Mouse (Mus musculus) CD4-positive naive resting alpha-beta T cell, adult 57 days (primary cell): Measurements from ENCODE around the gene Prtn3. TPM values are rescaled to one million over a fixed set of nuclear protein-coding genes. Genes with fewer than 3 reads are reported as not detected.

Source experiments
- total RNA-seq: library from RNA; stranded (reverse); gene quantifications from one replicate; pipeline ENCODE4 v1.2.4, GENCODE M21; 2023

Prtn3 gene
- not detected for total RNA-seq

DNA sequence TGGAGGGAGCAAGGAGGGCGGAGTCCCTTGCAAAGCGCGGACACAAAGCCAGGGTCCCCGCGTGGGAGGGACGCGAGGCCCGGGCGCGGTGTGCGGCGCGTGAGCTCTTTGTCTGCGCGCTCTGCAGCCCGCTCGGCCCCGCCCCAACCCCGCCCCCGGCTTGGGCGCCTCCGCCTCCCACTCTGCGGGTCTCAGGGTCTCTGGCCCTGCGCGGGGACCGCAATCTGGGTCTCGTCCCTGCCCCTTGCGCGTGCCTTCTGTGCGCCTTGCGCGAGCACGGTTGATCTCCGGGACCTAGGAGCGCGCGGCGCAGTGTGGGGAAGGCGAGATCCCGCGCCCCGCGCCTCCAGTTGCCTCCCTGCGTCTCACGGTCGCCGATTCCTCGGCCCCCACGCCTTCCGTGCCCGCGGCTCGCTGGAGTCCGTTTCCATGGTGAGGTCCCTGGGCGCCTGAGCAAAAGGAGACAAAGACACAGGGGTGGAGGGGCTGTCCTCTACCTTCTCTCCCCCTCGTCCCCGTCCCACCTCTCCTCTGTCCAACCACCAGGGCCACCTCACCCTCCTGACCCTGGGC lies at the start of gene Prtn3, which contains the start of gene Plppr3:
TSS of gene Prtn3 (plus strand) at position 187 of the 573 bp plus-strand sequence.
TSS of gene Plppr3 (minus strand) at position 345 of the 573 bp plus-strand sequence.

DNA sequence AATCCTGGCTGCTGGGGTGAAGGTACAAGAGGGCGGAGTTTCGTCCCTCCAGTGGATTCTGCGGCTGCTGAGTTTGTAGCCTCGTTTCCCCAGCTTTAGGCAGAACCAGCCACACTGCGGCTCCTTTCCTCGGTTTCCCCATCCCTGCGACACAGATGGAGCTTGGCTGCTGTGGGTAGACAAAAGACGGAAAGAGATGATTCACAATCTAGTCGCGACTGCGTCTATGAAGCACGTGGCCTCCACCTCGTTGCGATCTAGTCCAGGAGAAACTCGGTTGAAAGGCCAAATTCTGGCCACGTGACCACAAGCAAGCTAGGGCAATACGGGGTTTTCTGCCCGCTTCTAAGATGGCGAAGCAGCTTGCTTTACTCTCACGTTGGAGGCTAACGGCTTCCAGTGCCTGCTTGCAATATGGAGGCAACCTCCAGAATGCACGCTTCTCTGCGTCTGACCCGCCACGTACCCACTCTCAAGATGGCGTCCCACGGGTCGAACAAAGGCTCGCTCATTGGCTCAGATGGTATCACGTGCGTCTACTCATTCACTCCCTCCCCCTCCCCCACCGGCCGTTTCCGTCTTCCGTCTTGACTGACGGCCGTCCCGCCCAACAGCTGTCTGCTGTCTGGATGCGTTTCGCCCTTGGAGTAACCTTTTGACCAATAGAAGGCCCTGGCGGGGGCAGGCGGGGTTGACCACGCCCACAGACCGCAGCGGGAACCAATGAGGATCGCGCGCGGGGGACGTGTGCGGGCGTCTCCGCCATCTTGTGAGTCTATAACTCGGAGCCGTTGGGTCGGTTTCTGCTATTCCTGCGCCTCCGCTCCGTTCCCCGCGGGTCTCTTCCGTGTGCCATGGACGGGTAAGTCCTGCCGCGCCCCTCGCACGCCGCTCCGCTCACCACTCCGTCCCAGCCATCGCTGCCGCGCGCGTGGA lies 20.1 kb upstream of the Prtn3 start, which contains the start of gene Ptbp1:
TSS of gene Ptbp1 (plus strand) at position 568 of the 936 bp plus-strand sequence.

DNA sequence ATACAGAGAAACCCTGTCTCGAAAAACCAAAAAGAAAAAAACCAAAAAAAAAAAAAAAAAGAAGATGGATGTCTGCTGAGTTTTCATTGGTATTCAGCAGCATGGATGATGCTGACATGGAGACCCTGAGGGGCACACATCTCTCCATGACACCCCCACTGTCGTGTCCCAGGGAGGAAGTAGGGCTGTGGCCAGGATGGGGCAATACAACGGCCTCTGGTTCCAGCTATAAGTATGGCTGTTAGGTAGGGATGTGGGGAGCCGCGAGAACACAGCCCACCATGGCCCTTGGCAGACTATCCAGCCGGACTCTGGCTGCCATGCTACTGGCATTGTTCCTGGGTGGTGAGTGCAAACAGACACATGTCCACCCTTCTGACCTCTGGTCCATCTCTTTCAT lies 11.8 kb downstream of the Prtn3 start, which contains the start of gene Elane:
TSS of gene Elane (plus strand) at position 194 of the 400 bp plus-strand sequence.

DNA sequence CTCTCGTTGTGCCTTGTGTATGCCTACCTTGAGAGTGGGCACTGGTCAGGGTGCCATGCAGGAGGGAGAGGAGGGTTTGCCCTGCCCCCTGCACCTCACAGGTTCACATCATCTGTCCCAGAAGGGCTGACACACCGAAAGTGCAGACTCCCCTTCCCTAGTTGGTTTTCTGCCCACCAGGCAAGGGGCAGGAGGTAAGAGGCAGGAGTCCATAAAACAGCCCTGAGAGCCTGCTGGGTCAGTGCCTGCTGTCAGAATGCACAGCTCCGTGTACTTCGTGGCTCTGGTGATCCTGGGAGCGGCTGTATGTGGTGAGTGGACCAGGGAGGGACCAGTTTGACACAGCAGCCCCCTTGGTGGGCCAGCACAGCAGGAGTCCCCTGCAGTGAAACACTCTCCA lies 16.4 kb downstream of the Prtn3 start, which contains the start of gene Cfd:
TSS of gene Cfd (plus strand) at position 184 of the 400 bp plus-strand sequence.

DNA sequence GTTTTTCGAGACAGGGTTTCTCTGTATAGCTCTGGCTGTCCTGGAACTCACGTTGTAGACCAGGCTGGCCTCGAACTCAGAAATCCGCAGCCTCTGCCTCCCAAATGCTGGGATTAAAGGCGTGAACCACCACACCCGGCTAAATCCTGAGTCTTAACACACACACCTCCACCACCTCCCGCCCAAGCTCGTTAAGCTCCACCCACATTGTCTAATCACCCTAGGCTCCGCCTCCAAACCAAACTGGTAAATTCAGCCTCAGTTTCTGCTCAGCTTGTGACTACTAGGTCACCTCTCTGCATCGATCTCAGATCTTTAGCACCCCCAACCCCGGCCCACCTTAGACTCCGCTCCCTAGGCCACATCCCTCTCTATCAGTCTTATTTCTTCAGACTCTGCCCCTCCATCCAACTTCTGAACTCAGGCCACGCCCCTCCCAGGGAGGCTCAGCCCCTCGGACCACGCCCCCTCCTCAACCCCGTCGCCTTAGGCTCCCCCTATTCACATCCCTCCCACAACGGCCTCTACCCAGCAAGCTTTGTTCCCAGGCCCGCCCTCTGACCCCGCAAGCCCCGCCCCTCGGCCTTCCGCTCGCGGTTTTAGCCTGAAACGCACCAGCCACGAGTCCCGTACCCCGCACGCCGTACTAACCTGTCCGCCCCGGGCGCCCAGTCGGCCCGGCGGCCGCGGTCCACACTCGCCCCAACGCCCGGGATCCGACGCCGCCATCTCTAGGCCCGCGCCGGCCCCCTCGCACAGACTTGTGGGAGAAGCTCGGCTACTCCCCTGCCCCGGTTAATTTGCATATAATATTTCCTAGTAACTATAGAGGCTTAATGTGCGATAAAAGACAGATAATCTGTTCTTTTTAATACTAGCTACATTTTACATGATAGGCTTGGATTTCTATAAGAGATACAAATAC lies 34.2 kb downstream of the Prtn3 start, which contains the start of gene Med16:
TSS of gene Med16 (minus strand) at position 757 of the 925 bp plus-strand sequence.

DNA sequence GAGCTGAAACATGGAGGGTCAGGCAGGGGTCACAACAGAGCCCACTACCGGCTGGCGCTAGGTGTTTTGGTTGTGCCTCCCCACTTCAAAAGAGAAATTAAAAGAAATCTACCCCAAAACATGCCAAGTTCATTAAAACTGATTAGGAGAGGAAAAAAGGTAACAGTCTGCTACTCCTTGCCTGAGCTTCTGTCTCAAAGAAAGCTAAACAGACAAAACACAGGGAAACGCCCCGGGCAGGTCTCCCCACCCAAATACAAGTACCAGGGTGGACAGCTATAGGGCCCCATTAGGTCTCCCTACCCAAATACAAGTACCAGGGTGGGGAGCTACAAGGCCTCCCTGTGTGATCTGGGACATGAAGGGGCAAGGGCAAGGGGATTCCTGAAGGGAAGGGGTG lies 36.3 kb downstream of the Prtn3 start, which contains the start of gene Gm26602:
TSS of gene Gm26602 (plus strand) at position 301 of the 400 bp plus-strand sequence.

DNA sequence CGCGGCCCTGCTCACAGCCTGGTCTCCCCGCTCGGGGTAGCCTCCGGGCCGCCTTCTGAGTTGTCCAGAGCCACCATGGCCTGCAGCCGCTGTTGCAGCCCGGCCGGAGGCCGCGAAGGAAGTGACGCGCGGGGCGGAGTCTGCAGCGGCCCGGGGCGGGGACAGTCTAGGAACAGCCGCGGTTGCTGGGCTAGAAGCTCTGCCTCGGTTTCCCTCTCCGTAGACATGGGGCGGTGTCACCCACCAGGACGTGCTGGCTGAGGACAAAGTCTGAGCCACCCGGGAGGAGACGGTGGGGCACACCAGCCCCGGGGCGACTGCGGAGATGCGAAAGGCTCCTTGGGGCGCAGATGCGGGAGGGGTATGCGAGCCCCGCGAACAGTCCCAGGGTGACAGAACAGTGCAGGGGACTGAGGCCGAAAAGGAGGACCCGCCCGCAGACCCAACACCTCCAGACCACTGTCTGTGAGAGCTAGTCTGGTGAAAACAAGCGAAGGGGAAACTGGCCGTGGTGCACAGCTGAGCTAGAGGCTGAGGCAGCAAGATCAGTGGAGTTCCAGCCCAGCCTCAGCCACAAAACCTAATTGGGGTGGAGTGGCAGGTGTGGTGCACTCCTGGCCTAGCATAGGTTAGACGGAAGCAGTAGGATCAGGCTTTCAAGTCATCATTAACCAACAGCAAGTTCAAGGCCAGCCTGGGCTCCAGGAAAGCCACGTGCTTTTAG lies 42.7 kb downstream of the Prtn3 start, which contains the start of gene Kiss1r:
TSS of gene Kiss1r (plus strand) at position 164 of the 724 bp plus-strand sequence.

DNA sequence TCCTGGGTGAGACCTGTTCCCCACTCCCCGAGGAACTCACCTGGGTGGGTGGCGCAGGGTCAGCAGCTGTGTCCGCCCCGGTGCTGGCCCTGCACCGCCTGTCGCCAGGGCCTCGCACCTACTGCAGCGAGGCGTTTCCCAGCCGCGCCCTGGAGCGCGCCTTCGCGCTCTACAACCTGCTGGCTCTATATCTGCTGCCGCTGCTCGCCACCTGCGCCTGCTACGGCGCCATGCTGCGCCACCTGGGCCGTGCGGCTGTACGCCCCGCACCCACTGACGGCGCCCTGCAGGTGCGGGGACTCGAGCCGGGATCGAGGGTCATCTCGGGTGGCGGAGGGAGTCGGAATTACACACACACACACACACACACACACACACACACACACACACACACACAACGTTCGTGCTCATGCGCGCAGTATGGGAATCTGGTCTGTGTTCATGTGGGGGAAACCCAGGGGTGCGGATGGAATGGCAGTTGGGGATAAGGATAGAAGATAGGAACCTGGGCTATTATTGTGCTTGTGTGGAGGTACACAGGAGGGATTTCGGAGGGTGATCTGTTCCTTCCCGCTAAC lies 46.8 kb downstream of the Prtn3 start, which contains the start of gene R3hdm4:
TSS of gene R3hdm4 (minus strand) at position 251 of the 578 bp plus-strand sequence.

DNA sequence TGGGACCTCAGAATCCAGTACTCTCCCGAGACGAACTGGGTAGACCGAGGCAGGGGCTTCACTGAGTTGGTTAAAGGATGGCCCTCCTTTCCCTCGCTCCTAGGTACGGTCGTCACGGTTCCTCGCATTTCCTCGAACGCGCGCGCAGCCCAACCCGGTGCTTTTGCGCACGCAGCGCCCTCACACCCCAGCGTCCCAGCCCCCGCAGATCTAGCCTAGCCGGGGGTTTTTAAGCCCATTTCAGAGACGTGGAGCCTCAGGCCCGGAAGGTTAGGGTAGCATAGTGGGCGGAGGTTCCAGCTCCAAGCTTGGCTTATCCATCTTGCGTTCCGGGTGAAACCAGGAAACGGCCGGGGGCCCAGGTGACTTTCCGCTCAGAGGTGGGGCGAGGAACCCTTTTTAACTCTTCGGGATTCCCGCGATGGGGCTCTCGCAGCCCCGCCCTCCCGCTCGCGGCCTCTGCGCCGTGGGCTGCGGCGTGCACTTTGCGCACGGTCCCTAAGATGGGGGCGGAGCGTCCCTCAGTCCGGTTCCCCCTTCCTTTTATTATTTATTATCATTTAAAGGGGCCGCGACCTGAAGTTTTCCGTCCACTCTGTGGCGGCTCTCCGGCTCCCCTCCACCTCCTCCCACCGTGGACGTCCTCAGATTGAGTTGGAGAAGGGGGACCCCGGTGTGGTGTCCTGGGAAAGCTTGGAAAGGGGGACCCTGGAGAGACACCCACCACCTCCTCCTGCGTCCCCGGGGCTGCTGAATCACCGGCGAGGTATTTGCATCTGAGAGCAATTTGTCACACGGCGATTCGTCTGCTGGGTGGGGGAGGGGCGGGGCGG lies 52.4 kb downstream of the Prtn3 start, which contains the start of gene Arid3a:
TSS of gene Arid3a (plus strand) at position 553 of the 833 bp plus-strand sequence.

Other genes with a start within 250 kb of the Prtn3 start
- gene Shc2, start 236.6 kb upstream of the Prtn3 start, total RNA-seq, result not detected
- not detected for gene Odf3l2, start 228.7 kb upstream of the Prtn3 start, total RNA-seq
- gene Madcam1, start 209.9 kb upstream of the Prtn3 start, total RNA-seq, result not detected
- gene Tpgs1, start 205.1 kb upstream of the Prtn3 start, total RNA-seq, result 22.8 TPM
- gene Cdc34, start 192.3 kb upstream of the Prtn3 start, total RNA-seq, result 93.4 TPM
- gene Gzmm, start 185.5 kb upstream of the Prtn3 start, total RNA-seq, result 3.2 TPM
- gene Bsg, start 170.0 kb upstream of the Prtn3 start, total RNA-seq, result 99.5 TPM
- gene Hcn2, start 157.8 kb upstream of the Prtn3 start, total RNA-seq, result not detected
- 69.9 TPM for gene Polrmt, start 127.9 kb upstream of the Prtn3 start, total RNA-seq
- not detected for gene Fgf22, start 119.4 kb upstream of the Prtn3 start, total RNA-seq
- gene Rnf126, start 107.5 kb upstream of the Prtn3 start, total RNA-seq, result 71.9 TPM
- 1.2 TPM for gene Fstl3, start 97.2 kb upstream of the Prtn3 start, total RNA-seq
- gene Prss57, start 83.5 kb upstream of the Prtn3 start, total RNA-seq, result not detected
- 6.7 TPM for gene Palm, start 80.9 kb upstream of the Prtn3 start, total RNA-seq
- not detected for gene Misp, start 53.5 kb upstream of the Prtn3 start, total RNA-seq
- 783 TPM for gene Ptbp1, start 20.0 kb upstream of the Prtn3 start, total RNA-seq
- gene Plppr3, start 158 bp downstream of the Prtn3 start, total RNA-seq, result 1.0 TPM
- 0.83 TPM for gene Elane, start 11.8 kb downstream of the Prtn3 start, total RNA-seq
- not detected for gene Cfd, start 16.4 kb downstream of the Prtn3 start, total RNA-seq
- gene Med16, start 34.4 kb downstream of the Prtn3 start, total RNA-seq, result 59.4 TPM
- gene Gm26602, start 36.4 kb downstream of the Prtn3 start, total RNA-seq, result not detected
- 0.65 TPM for gene Kiss1r, start 42.5 kb downstream of the Prtn3 start, total RNA-seq
- 119 TPM for gene R3hdm4, start 46.7 kb downstream of the Prtn3 start, total RNA-seq
- 8.4 TPM for gene Arid3a, start 52.6 kb downstream of the Prtn3 start, total RNA-seq
- gene Wdr18, start 85.7 kb downstream of the Prtn3 start, total RNA-seq, result 48.5 TPM
- gene Grin3b, start 96.2 kb downstream of the Prtn3 start, total RNA-seq, result 0.68 TPM
- 158 TPM for gene Tmem259, start 109.9 kb downstream of the Prtn3 start, total RNA-seq
- gene Cnn2, start 114.1 kb downstream of the Prtn3 start, total RNA-seq, result 442 TPM
- 80.3 TPM for gene Abca7, start 122.0 kb downstream of the Prtn3 start, total RNA-seq
- 901 TPM for gene Arhgap45, start 142.2 kb downstream of the Prtn3 start, total RNA-seq
- 75.3 TPM for gene Polr2e, start 165.3 kb downstream of the Prtn3 start, total RNA-seq
- 154 TPM for gene Gpx4, start 172.7 kb downstream of the Prtn3 start, total RNA-seq
- gene Sbno2, start 231.1 kb downstream of the Prtn3 start, total RNA-seq, result 103 TPM
- 140 TPM for gene Stk11, start 241.3 kb downstream of the Prtn3 start, total RNA-seq